Mouse (Mus musculus): ENCODE measurements around the gene Tmem245. TPM values are rescaled to one million over a fixed set of nuclear protein-coding genes. Genes with fewer than 3 reads are reported as not detected.

The Tmem245 gene
- total RNA-seq, 2 experiments from 2014 or later: 19.7 to 21.1 TPM

- DNase-seq (ENCODE audit: low spot score): no peak
Observed at GRCm38 (mm10) chr4:56820017-56820550, 127.2 kb downstream of the Tmem245 start.

Small RNAs within 50 kb of the gene (microRNA-seq; reads per million reads assigned to microRNA genes)
- gene Mir32: 17.0 reads per million, percentile 33 among the genes with 10 or more reads in this experiment

Other genes starting within 250 kb of the Tmem245 start
- gene Gm26657, start 207.4 kb downstream of the Tmem245 start, total RNA-seq (2021): not detected
- gene Actl7b, start 206.0 kb downstream of the Tmem245 start, total RNA-seq (2021): not detected
- gene Actl7a, start 204.0 kb downstream of the Tmem245 start, total RNA-seq (2021): not detected
- 10 to 100 TPM; 24.8 to 25.5 TPM for gene Elp1, start 145.1 kb downstream of the Tmem245 start, total RNA-seq (2021)
- gene Fam206a, start 145.1 kb downstream of the Tmem245 start, total RNA-seq (2021): 1 to 10 TPM; 1.2 to 1.3 TPM
- 10 to 100 TPM in 1 of 2 experiments, 1 to 10 TPM in 1; 9.2 to 10.0 TPM for gene Ctnnal1, start 82.2 kb downstream of the Tmem245 start, total RNA-seq (2021)
- gene Frrs1l, start 43.0 kb upstream of the Tmem245 start, total RNA-seq (2021): not detected
- gene Epb41l4b, start 196.0 kb upstream of the Tmem245 start, total RNA-seq (2021): 1 to 10 TPM; 3.7 to 4.2 TPM